Mouse (Mus musculus): ENCODE results near the gene Gramd1c. TPM values are rescaled to one million over a fixed set of nuclear protein-coding genes. Genes with fewer than 3 reads are reported as not detected.

Gramd1c gene
- polyA plus RNA-seq, 1 experiment: 0.06 TPM

DNA sequence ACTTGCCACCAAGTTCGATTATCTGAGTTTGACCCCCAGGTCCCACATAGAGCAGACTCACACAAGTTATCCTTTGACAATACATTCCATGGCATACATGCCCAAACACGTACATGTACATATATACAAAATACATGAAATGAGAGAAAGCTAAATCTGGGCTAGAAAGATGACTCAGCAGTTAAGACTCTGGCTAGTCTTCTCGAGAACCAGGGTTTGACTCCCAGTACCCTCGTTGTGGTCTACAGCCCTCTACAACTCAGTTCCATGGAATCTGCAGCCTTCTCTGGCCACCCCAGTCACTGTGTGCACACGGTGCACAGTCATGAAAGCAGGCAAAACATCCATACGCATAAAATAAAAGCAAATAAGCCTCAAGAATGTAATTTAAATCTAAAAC, 10.8 kb downstream of the Gramd1c start:
- H3K36me3 ChIP-seq (ENCODE audit: control insufficient read depth, insufficient read depth): no peaks in the 10 kb centered on the region
- no peaks in the 10 kb centered on the region for H3K27me3 ChIP-seq (ENCODE audit: control insufficient read depth, insufficient read depth, insufficient read length)
- no peak overlapping the region for H3K4me3 ChIP-seq
- TF ChIP-seq E2F4 (IDR thresholded peaks at IDR 0.05; ENCODE audit: insufficient read depth) (no peak), MYOG (IDR thresholded peaks at IDR 0.05; ENCODE audit: control insufficient read depth in 1 of 3, insufficient read depth in 1 of 3, insufficient read length in 2 of 3, low read depth in 2 of 3) (no peak), POLR2A (IDR thresholded peaks at IDR 0.05; ENCODE audit: insufficient read length, low read depth) (no peak), USF1 (IDR thresholded peaks at IDR 0.05; ENCODE audit: low read depth) (no peak), TCF3 (IDR thresholded peaks at IDR 0.05; ENCODE audit: insufficient read length, low read depth) (no peak), SRF (IDR thresholded peaks at IDR 0.05; ENCODE audit: control insufficient read depth, insufficient read length, low read depth) (no peak), REST (IDR thresholded peaks at IDR 0.05; ENCODE audit: insufficient read depth, insufficient read length) (no peak), CEBPB (IDR thresholded peaks at IDR 0.05; ENCODE audit: insufficient read depth, poor library complexity, severe bottlenecking) (no peak), POLR2AphosphoS2 (IDR thresholded peaks at IDR 0.05; ENCODE audit: insufficient read length, low read depth) (no peak), MYOD1 (IDR thresholded peaks at IDR 0.05; ENCODE audit: control insufficient read depth in 1 of 3, insufficient read length in 2 of 3, low read depth in 2 of 3) (no peak), TCF12 (IDR thresholded peaks at IDR 0.05; ENCODE audit: insufficient read depth, poor library complexity, severe bottlenecking) (no peak), MAX (IDR thresholded peaks at IDR 0.05; ENCODE audit: low read depth) (no peak)
- H3K4me2 ChIP-seq (ENCODE audit: low read depth): no peak overlapping the region
- no peaks in the 10 kb centered on the region for H3K79me2 ChIP-seq (ENCODE audit: control insufficient read depth, insufficient read depth)
- no peak overlapping the region for H3ac ChIP-seq (ENCODE audit: control insufficient read depth, insufficient read length)

DNA sequence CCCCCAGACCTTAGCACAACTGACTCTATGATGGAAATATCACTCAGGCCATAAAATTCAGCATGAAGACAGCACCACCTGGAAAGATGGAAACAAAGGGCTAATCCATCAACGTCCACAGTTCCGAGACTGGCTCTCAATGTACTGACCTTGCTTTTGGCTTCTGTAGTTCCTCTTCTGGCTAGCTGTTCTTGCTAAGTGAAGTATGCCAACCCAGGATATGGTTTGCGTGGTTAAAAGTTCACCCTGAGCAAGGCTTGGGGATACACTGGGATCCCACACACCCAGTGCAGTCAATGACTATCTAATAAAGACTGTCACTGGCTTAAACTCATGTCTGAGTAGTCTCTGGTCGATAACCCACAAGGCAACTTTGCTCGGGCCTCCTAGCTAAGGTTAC, 13.0 kb downstream of the Gramd1c start:
- Histone ChIP-seq H3K4me3 (no peak overlapping the region), H3ac (ENCODE audit: control insufficient read depth, insufficient read length) (no peak overlapping the region), H3K4me2 (ENCODE audit: low read depth) (no peak overlapping the region), H3K79me2 (ENCODE audit: control insufficient read depth, insufficient read depth) (no peaks in the 10 kb centered on the region), H3K36me3 (ENCODE audit: control insufficient read depth, insufficient read depth) (no peaks in the 10 kb centered on the region), H3K27me3 (ENCODE audit: control insufficient read depth, insufficient read depth, insufficient read length) (no peaks in the 10 kb centered on the region)
- TF ChIP-seq E2F4 (IDR thresholded peaks at IDR 0.05; ENCODE audit: insufficient read depth) (no peak), MYOG (IDR thresholded peaks at IDR 0.05; ENCODE audit: control insufficient read depth in 1 of 3, insufficient read depth in 1 of 3, insufficient read length in 2 of 3, low read depth in 2 of 3) (no peak), TCF3 (IDR thresholded peaks at IDR 0.05; ENCODE audit: insufficient read length, low read depth) (no peak), POLR2AphosphoS2 (IDR thresholded peaks at IDR 0.05; ENCODE audit: insufficient read length, low read depth) (no peak)

DNA sequence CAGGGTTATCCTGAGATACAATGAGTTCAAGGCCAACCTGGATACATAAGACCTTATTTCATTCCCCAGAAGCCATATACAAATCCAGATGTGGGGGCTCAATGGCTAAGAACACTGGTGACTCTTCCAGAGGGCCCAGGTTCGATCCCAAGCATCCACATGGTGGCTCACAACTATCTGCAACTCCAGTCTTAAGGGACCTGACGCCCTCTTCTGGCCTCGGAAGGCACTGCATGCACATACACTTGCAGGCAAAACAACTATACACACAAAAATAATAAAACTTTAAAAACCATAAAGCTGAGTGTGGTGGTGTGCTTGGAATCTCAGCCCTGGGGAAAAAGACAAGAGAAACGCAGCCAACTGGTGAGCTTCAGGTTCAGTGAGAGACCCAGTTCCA, 24.0 kb downstream of the Gramd1c start:
- Histone ChIP-seq H3K27me3 (ENCODE audit: control insufficient read depth, insufficient read depth, insufficient read length) (no peaks in the 10 kb centered on the region), H3K79me2 (ENCODE audit: control insufficient read depth, insufficient read depth) (no peaks in the 10 kb centered on the region), H3ac (ENCODE audit: control insufficient read depth, insufficient read length) (no peak overlapping the region), H3K4me2 (ENCODE audit: low read depth) (no peak overlapping the region), H3K36me3 (ENCODE audit: control insufficient read depth, insufficient read depth) (no peaks in the 10 kb centered on the region), H3K4me3 (no peak overlapping the region)
- no peak for TF ChIP-seq MYOD1 (IDR thresholded peaks at IDR 0.05; ENCODE audit: control insufficient read depth in 1 of 3, insufficient read length in 2 of 3, low read depth in 2 of 3)
- no peak for TF ChIP-seq CEBPB (IDR thresholded peaks at IDR 0.05; ENCODE audit: insufficient read depth, poor library complexity, severe bottlenecking)
- TF ChIP-seq MYOG (IDR thresholded peaks at IDR 0.05; ENCODE audit: control insufficient read depth in 1 of 3, insufficient read depth in 1 of 3, insufficient read length in 2 of 3, low read depth in 2 of 3): no peak
- TF ChIP-seq REST (IDR thresholded peaks at IDR 0.05; ENCODE audit: insufficient read depth, insufficient read length): no peak
- TF ChIP-seq USF1 (IDR thresholded peaks at IDR 0.05; ENCODE audit: low read depth): no peak
- TF ChIP-seq SRF (IDR thresholded peaks at IDR 0.05; ENCODE audit: control insufficient read depth, insufficient read length, low read depth): no peak
- no peak for TF ChIP-seq TCF12 (IDR thresholded peaks at IDR 0.05; ENCODE audit: insufficient read depth, poor library complexity, severe bottlenecking)
- no peak for TF ChIP-seq POLR2AphosphoS2 (IDR thresholded peaks at IDR 0.05; ENCODE audit: insufficient read length, low read depth)
- TF ChIP-seq POLR2A (IDR thresholded peaks at IDR 0.05; ENCODE audit: insufficient read length, low read depth): no peak
- no peak for TF ChIP-seq MAX (IDR thresholded peaks at IDR 0.05; ENCODE audit: low read depth)
- TF ChIP-seq TCF3 (IDR thresholded peaks at IDR 0.05; ENCODE audit: insufficient read length, low read depth): no peak
- TF ChIP-seq E2F4 (IDR thresholded peaks at IDR 0.05; ENCODE audit: insufficient read depth): no peak

DNA sequence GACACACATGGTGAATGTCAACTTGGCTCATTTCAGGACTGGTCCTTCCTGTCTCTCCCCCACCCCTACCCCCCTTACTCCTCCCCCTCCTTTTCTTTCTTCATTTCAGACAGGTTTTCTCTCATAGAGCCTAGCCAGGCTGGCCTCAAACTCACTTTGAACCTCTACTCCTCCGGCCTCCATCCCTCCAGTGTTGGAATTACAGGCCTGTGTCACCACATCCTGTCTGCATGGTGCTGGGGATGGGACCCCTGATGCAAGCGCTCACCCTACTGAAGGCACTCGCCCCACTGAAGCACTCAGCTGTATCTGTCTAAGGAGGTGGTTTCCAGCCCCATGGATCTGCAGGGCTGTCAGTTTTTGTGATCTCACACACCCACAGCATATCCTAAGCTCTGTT, 27.9 kb downstream of the Gramd1c start:
- Histone ChIP-seq H3K4me2 (ENCODE audit: low read depth) (no peak overlapping the region), H3K27me3 (ENCODE audit: control insufficient read depth, insufficient read depth, insufficient read length) (no peaks in the 10 kb centered on the region), H3ac (ENCODE audit: control insufficient read depth, insufficient read length) (no peak overlapping the region), H3K36me3 (ENCODE audit: control insufficient read depth, insufficient read depth) (no peaks in the 10 kb centered on the region), H3K4me3 (no peak overlapping the region), H3K79me2 (ENCODE audit: control insufficient read depth, insufficient read depth) (no peaks in the 10 kb centered on the region)
- no peak for TF ChIP-seq USF1 (IDR thresholded peaks at IDR 0.05; ENCODE audit: low read depth)
- no peak for TF ChIP-seq REST (IDR thresholded peaks at IDR 0.05; ENCODE audit: insufficient read depth, insufficient read length)
- TF ChIP-seq SRF (IDR thresholded peaks at IDR 0.05; ENCODE audit: control insufficient read depth, insufficient read length, low read depth): no peak
- no peak for TF ChIP-seq POLR2A (IDR thresholded peaks at IDR 0.05; ENCODE audit: insufficient read length, low read depth)
- no peak for TF ChIP-seq MAX (IDR thresholded peaks at IDR 0.05; ENCODE audit: low read depth)
- TF ChIP-seq MYOG (IDR thresholded peaks at IDR 0.05; ENCODE audit: control insufficient read depth in 1 of 3, insufficient read depth in 1 of 3, insufficient read length in 2 of 3, low read depth in 2 of 3): no peak
- TF ChIP-seq MYOD1 (IDR thresholded peaks at IDR 0.05; ENCODE audit: control insufficient read depth in 1 of 3, insufficient read length in 2 of 3, low read depth in 2 of 3): no peak
- TF ChIP-seq E2F4 (IDR thresholded peaks at IDR 0.05; ENCODE audit: insufficient read depth): no peak
- TF ChIP-seq TCF12 (IDR thresholded peaks at IDR 0.05; ENCODE audit: insufficient read depth, poor library complexity, severe bottlenecking): no peak
- TF ChIP-seq TCF3 (IDR thresholded peaks at IDR 0.05; ENCODE audit: insufficient read length, low read depth): no peak
- TF ChIP-seq CEBPB (IDR thresholded peaks at IDR 0.05; ENCODE audit: insufficient read depth, poor library complexity, severe bottlenecking): no peak
- TF ChIP-seq POLR2AphosphoS2 (IDR thresholded peaks at IDR 0.05; ENCODE audit: insufficient read length, low read depth): no peak

DNA sequence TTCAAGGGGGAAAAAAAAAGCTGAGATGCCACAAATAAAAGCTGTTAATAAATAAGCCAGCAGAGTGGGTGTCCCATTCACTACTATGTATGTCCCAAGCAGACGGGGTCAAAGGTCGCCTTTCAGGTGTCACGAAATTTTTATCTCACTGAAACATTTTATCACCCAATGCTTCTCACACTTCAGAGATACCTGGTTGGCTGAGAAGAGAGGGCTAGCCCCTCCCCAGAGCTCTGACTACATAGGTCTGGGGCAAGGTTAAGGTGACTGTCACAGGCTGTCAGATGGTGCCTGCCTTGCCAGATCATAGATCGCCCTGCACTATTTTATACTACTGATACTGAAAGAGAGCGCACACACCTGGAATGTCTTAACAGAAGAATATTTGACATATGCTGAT, 29.8 kb downstream of the Gramd1c start:
- Histone ChIP-seq H3ac (ENCODE audit: control insufficient read depth, insufficient read length) (no peak overlapping the region), H3K27me3 (ENCODE audit: control insufficient read depth, insufficient read depth, insufficient read length) (no peaks in the 10 kb centered on the region), H3K79me2 (ENCODE audit: control insufficient read depth, insufficient read depth) (no peaks in the 10 kb centered on the region), H3K36me3 (ENCODE audit: control insufficient read depth, insufficient read depth) (no peaks in the 10 kb centered on the region), H3K4me2 (ENCODE audit: low read depth) (no peak overlapping the region), H3K4me3 (no peak overlapping the region)
- no peak for TF ChIP-seq E2F4 (IDR thresholded peaks at IDR 0.05; ENCODE audit: insufficient read depth)
- TF ChIP-seq POLR2A (IDR thresholded peaks at IDR 0.05; ENCODE audit: insufficient read length, low read depth): no peak
- no peak for TF ChIP-seq USF1 (IDR thresholded peaks at IDR 0.05; ENCODE audit: low read depth)
- no peak for TF ChIP-seq SRF (IDR thresholded peaks at IDR 0.05; ENCODE audit: control insufficient read depth, insufficient read length, low read depth)
- TF ChIP-seq TCF12 (IDR thresholded peaks at IDR 0.05; ENCODE audit: insufficient read depth, poor library complexity, severe bottlenecking): no peak
- TF ChIP-seq REST (IDR thresholded peaks at IDR 0.05; ENCODE audit: insufficient read depth, insufficient read length): no peak
- TF ChIP-seq MAX (IDR thresholded peaks at IDR 0.05; ENCODE audit: low read depth): no peak
- TF ChIP-seq MYOD1 (IDR thresholded peaks at IDR 0.05; ENCODE audit: control insufficient read depth in 1 of 3, insufficient read length in 2 of 3, low read depth in 2 of 3): no peak
